Mouse (Mus musculus) heart, embryonic 11.5 days (tissue): ENCODE results near the gene Rapgef2. TPM values are rescaled to one million over a fixed set of nuclear protein-coding genes. Genes with fewer than 3 reads are reported as not detected.

Source experiments
- ATAC-seq: fragments of 200-750 bp; cut with Nextera tagmentation; replicated peaks from 2 replicates; pipeline ENCODE4 v1.8.0; 2017; ENCODE audit warnings: moderate library complexity; ENCODE audit not compliant: insufficient number of reproducible peaks, low FRiP score, low TSS enrichment
- H3K27ac ChIP-seq: fragments of 300-500 bp; sonication (generic); 2 replicates; pipeline ENCODE4 v1.5.1; 2014; ENCODE audit warnings: mild to moderate bottlenecking, low read depth, low read length
- H3K27me3 ChIP-seq: fragments of 300-500 bp; sonication (generic); 2 replicates; pipeline ENCODE4 v1.6.1; 2014; ENCODE audit warnings: mild to moderate bottlenecking, low read length, mixed read lengths; ENCODE audit not compliant: control insufficient read depth, insufficient read depth
- H3K36me3 ChIP-seq: fragments of 300-500 bp; sonication (generic); 2 replicates; pipeline ENCODE4 v1.6.1; 2014; ENCODE audit warnings: mild to moderate bottlenecking, low read length, moderate library complexity, mixed read lengths; ENCODE audit not compliant: control insufficient read depth, insufficient read depth
- H3K4me1 ChIP-seq: fragments of 300-500 bp; sonication (generic); 2 replicates; pipeline ENCODE4 v1.6.1; 2014; ENCODE audit warnings: low read length; ENCODE audit not compliant: control insufficient read depth, insufficient read depth
- H3K4me2 ChIP-seq: fragments of 300-500 bp; sonication (generic); 2 replicates; pipeline ENCODE4 v1.6.1; 2014; ENCODE audit warnings: mild to moderate bottlenecking, moderate library complexity
- H3K4me3 ChIP-seq: fragments of 300-500 bp; sonication (generic); 2 replicates; pipeline ENCODE4 v1.5.1; 2014; ENCODE audit warnings: low read depth, low read length
- H3K9ac ChIP-seq: fragments of 300-500 bp; sonication (generic); 2 replicates; pipeline ENCODE4 v1.6.1; 2014; ENCODE audit warnings: mild to moderate bottlenecking, low read depth, low read length, moderate library complexity
- H3K9me3 ChIP-seq: fragments of 300-500 bp; sonication (generic); replicated peaks from 2 replicates; pipeline ENCODE4 v1.6.1; 2016; ENCODE audit warnings: low read length; ENCODE audit not compliant: control insufficient read depth
- WGBS: fragments of 180-500 bp; shearing (Covaris S2); extraction: QIAGEN DNeasy Blood & Tissue Kit; methylation state at CpG from one replicate; pipeline ENCODE4 v1.1.7; 2014; ENCODE audit not compliant: insufficient replicate concordance; 5-methylcytosine and 5-hydroxymethylcytosine counted together
- polyA plus RNA-seq: library from polyadenylated mRNA; unstranded; fragments of >200 nt; fragmentation: Nextera tagmentation; extraction: Ambion mirVana; gene quantifications from 2 replicates; pipeline ENCODE4 v1.2.1, GENCODE M21; 2014

Rapgef2 gene
- polyA plus RNA-seq, 1 experiment from 2014 or later = 5.9 TPM

DNA sequence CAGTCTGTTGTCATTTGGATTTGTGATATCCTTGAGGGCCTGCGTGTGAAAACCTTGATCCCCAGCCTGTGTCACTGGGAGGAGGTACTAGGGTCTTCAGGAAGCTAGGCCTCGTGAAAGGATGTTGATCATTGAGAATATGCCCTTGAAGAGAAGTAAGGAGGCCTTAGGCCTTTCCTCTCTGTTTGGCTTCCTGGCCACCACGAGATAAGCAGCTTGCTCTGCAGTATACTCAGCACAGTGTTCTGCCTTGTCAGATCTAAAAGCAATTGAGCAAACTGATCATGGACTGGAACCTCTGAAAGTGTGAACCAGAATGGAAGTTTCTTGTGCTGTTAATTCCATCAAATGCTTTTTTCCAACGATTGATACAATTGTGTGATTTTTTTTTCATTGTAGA is 255.5 kb downstream of the Rapgef2 start:
- Histone ChIP-seq H3K27me3 (no peaks in the 10 kb centered on the region), H3K4me3 (no peak overlapping the region), H3K9me3 (no peaks in the 10 kb centered on the region), H3K4me2 (no peak overlapping the region), H3K36me3 (no peaks in the 10 kb centered on the region), H3K4me1 (peaks cover 5% of the 10 kb centered on the region; the same call in 1 of the 2 replicates), H3K9ac (no peak overlapping the region), H3K27ac (no peak overlapping the region)
- 67% methylated on average over 4 of the region's 4 CpGs for WGBS
- no peak for ATAC-seq

DNA sequence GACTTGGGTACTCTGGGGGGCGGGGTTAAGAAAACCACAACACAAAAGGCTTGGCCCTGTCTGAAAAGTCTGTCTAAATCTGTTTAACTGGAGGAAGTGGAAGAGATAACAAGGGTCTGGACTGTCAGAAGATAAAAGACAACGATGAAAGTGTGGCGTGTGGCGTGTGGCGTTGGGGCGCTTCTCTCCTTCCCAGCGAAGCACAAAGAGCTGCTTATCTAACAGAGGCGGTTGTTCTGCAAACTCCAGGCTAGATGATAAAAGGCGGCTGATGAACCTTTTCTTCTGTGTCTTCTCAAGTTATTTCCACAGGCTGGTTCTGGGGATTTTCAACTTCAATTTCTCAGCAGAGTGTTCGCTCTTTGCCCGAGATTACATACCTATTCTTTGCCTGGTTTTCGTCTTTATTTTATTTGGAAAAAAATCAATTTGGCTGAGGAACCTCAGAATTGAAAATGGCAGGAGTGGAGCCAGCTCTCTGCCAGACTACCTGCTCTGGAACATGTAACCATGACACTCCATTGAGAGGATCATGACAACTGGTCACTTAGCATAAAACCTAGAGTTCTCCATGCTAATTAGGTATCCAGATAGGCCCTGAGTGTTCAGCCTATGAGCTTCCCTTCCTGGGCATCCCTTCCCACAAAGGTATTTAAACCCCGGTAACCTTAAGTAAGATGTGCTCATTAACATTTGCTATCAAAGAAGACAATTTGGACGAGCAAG is 258.0 kb downstream of the Rapgef2 start:
- Histone ChIP-seq H3K9ac (no peak overlapping the region), H3K4me2 (peak overlapping the region; percentile 39), H3K27me3 (no peaks in the 10 kb centered on the region), H3K4me3 (no peak overlapping the region), H3K4me1 (peaks cover 13% of the 10 kb centered on the region), H3K36me3 (no peaks in the 10 kb centered on the region), H3K9me3 (no peaks in the 10 kb centered on the region), H3K27ac (no peak overlapping the region)
- WGBS = 25% methylated on average over 14 of the region's 14 CpGs
- ATAC-seq = 0 out of 2 replicates have a peak, but pooled peaks have one; percentile 52

DNA sequence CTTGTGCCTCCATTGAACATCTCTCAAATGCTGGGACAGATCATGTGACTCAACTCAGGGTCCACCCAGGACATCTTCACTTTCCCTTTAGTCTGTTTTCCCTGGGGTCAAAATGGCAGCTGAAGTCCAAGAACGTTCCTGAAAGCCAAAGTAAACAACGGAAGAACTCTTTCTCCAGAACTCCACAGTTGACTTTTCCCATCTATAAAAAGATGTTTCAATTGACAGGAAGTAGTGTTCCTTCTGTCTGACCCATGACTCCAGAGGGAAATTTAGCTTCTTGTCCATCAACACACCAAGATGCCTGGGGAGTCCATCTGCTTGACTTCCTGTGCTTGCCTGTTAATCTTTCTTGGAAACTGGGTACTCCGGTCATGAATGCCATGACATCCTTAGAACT is 260.3 kb downstream of the Rapgef2 start:
- H3K9ac ChIP-seq = no peak overlapping the region
- H3K36me3 ChIP-seq = no peaks in the 10 kb centered on the region
- peaks cover 17% of the 10 kb centered on the region for H3K4me1 ChIP-seq
- no peaks in the 10 kb centered on the region for H3K27me3 ChIP-seq
- H3K4me2 ChIP-seq = no peak overlapping the region
- ATAC-seq = no peak
- 70% methylated on average over 3 of the region's 3 CpGs for WGBS
- no peaks in the 10 kb centered on the region for H3K9me3 ChIP-seq
- no peak overlapping the region for H3K4me3 ChIP-seq
- no peak overlapping the region for H3K27ac ChIP-seq

DNA sequence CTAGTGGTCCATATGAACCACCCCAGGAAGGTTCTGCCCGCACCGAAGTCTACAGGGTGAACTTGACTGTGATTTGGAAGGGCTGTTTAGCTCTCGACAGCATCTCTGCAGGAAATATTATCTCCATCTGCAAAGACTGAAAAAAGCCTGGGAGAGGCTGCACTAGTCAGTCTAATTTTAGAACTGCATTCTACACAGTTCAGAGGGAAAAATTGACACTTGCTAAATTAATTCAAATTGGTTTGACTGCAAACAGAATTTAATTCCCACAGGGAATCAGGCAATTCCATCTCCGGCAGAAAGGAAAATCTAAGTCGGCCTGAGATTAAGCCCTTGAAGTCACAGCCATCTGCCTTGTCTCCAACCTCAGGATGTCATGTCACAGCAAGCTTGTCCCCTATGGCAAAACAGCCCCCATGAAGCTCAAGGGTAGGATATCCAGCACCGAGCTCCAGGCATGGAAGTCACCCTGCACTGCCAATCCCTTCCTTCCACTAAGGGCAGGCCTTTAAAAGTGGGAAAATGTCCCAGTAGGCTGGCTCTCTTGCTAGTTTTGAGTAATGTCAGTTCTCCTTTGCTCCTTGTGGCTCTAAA is 262.5 kb downstream of the Rapgef2 start:
- H3K27me3 ChIP-seq = no peaks in the 10 kb centered on the region
- H3K4me2 ChIP-seq = no peak overlapping the region
- 41% methylated on average over 6 of the region's 6 CpGs for WGBS
- H3K4me1 ChIP-seq = peaks cover 17% of the 10 kb centered on the region
- H3K36me3 ChIP-seq = no peaks in the 10 kb centered on the region
- no peak overlapping the region for H3K27ac ChIP-seq
- ATAC-seq = no peak
- H3K9me3 ChIP-seq = no peaks in the 10 kb centered on the region
- no peak overlapping the region for H3K4me3 ChIP-seq
- no peak overlapping the region for H3K9ac ChIP-seq

DNA sequence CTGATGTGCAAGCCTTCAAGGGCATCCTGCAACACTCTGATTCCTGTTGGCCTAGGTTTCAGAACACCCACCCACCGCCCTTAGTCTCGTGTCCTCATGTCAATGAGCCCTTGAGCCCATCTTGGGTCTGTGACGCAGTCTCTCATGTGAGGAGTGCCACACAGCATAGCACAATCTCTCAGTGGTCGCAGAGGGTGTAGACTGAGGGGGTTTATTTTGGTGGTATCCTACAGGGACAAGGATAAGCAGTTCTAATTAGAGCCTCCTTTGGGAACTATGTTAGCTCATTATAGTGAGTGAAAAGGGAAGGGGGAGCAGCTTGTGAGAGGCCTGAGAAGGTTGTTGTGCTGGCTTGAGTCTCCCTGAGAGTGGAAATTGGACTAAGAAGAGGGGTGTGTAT is 263.6 kb downstream of the Rapgef2 start:
- no peak overlapping the region for H3K27ac ChIP-seq
- no peak overlapping the region for H3K4me2 ChIP-seq
- H3K4me3 ChIP-seq = no peak overlapping the region
- WGBS = 56% methylated on average over 4 of the region's 4 CpGs
- no peaks in the 10 kb centered on the region for H3K27me3 ChIP-seq
- H3K4me1 ChIP-seq = peaks cover 11% of the 10 kb centered on the region
- no peaks in the 10 kb centered on the region for H3K36me3 ChIP-seq
- H3K9ac ChIP-seq = no peak overlapping the region
- ATAC-seq = no peak
- no peaks in the 10 kb centered on the region for H3K9me3 ChIP-seq

DNA sequence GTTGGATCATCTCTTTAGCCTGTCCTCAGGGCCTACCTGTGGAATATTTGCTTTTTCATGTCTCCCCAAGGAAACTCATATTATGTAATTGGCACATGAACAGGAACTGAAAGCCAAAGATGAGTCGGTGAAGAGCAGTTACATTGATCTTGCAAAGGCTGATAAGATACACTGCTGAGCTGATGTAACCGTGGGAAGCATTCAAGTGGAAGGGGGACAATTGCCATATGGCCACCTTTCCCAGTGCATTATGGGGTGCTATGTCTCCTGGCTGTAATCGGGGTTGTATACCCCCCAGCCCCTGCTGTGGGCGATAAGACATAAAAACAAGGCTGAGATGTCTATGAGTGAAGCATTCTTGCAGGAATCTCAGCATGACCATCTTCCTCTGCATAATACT is 268.9 kb downstream of the Rapgef2 start:
- Histone ChIP-seq H3K27me3 (no peaks in the 10 kb centered on the region), H3K4me3 (no peak overlapping the region), H3K9me3 (no peaks in the 10 kb centered on the region), H3K27ac (no peak overlapping the region), H3K36me3 (no peaks in the 10 kb centered on the region), H3K4me2 (no peak overlapping the region), H3K9ac (no peak overlapping the region), H3K4me1 (no peaks in the 10 kb centered on the region)
- no peak for ATAC-seq
- 66% methylated on average over 4 of the region's 4 CpGs for WGBS

DNA sequence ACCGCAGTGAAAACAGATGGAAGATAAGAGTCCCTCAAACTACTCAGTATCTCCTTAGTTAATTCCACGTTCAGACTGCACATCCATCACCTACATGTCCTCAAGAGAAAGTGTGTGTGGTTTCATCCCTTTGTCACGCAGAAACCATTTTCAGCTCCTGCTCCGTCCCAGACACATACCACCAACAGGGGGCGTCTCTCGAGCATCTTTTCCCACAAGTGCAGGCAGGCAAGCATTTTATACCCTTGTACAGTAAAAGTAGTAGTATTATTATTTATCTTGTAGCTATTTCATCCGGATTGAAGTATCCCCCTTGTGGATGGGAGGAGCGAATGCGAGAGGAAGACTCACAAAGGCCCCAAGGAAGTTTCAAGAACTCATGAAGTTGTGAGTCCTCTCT is 269.5 kb downstream of the Rapgef2 start:
- Histone ChIP-seq H3K4me2 (no peak overlapping the region), H3K4me1 (no peaks in the 10 kb centered on the region), H3K36me3 (no peaks in the 10 kb centered on the region), H3K27ac (no peak overlapping the region), H3K9ac (no peak overlapping the region), H3K9me3 (no peaks in the 10 kb centered on the region), H3K27me3 (no peaks in the 10 kb centered on the region), H3K4me3 (no peak overlapping the region)
- no peak for ATAC-seq
- 72% methylated on average over 9 of the region's 9 CpGs for WGBS

DNA sequence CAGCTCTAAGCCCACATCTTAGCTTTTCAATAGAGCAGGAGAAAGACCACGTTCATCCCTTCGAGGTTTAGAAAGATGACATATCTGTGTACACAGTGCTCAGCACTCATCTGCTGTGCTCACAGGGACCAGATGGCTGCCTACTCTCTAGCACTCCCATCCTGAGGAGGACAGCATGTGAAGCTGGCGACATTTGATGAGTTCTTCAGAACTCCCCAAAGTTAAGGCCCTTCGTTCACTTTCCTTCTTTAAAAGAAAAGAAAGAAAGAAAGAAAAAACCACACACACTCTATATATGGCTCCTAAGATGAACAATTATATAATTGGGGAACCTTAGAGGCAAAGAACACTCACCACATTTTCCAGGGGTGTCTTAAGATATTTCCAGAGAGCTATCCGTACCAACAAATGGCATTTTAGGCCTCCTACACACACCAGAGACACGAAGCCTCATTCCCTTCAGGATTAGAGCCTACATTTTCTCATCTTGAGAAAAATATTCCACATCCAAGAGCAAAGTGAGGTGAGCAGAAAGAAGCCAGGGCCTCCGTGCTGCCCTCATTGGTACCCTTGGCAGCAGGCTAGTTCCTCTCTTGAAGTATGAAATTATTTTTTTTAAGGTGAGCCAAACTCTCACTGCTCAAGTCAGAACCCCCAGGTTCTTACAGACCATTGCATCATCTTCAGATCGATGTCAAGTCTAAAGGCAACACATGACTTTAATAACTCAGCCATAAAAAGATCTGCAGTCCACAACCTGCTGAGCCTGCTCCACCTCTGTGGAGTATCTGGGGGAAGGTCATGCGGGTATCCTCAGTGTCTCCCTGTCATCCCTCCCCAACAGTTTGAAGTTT is 270.5 kb downstream of the Rapgef2 start:
- Histone ChIP-seq H3K9me3 (no peaks in the 10 kb centered on the region), H3K27ac (no peak overlapping the region), H3K4me3 (no peak overlapping the region), H3K4me1 (no peaks in the 10 kb centered on the region), H3K27me3 (no peaks in the 10 kb centered on the region), H3K4me2 (no peak overlapping the region), H3K36me3 (no peaks in the 10 kb centered on the region), H3K9ac (no peak overlapping the region)
- WGBS = 79% methylated on average over 9 of the region's 9 CpGs
- ATAC-seq = no peak
